Mouse (Mus musculus) kidney, adult 2 months (tissue): ENCODE data around the gene Agtr2. TPM values are rescaled to one million over a fixed set of nuclear protein-coding genes. Genes with fewer than 3 reads are reported as not detected.
"Not testable (repeated sequence)": the region's sequence is repeated elsewhere in the genome, so short reads cannot be mapped to it uniquely, and the experiment has no call there.

Experiments
- DNase-seq: peaks from one replicate; pipeline ENCODE4 v3.0.0; 2021
- H3K27ac ChIP-seq: fragments of 200-500 bp; 2 replicates; pipeline ENCODE4 v1.5.1; 2012; ENCODE audit warnings: low read depth, low read length, control low read depth, inconsistent platforms; ENCODE audit not compliant: insufficient read depth
- H3K27me3 ChIP-seq: fragments of 200-500 bp; replicated peaks from 2 replicates; pipeline ENCODE4 v1.6.1; 2012; ENCODE audit warnings: mild to moderate bottlenecking, moderate library complexity, low read length, inconsistent platforms; ENCODE audit not compliant: control insufficient read depth, insufficient read depth
- H3K36me3 ChIP-seq: fragments of 200-500 bp; 2 replicates; pipeline ENCODE4 v1.6.1; 2012; ENCODE audit warnings: mild to moderate bottlenecking, moderate library complexity, low read length, inconsistent platforms; ENCODE audit not compliant: control insufficient read depth, insufficient read depth
- H3K4me1 ChIP-seq: fragments of 200-500 bp; 2 replicates; pipeline ENCODE4 v1.6.1; 2011; ENCODE audit warnings: low read length; ENCODE audit not compliant: control insufficient read depth, insufficient read depth
- H3K4me3 ChIP-seq: fragments of 200-500 bp; 2 replicates; pipeline ENCODE4 v1.5.1; 2011; ENCODE audit warnings: mild to moderate bottlenecking, low read depth, low read length, control low read depth; ENCODE audit not compliant: insufficient read depth
- CTCF ChIP-seq: fragments of 200-500 bp; conservative IDR thresholded peaks from 2 replicates; pipeline ENCODE4 v1.5.1; 2011; ENCODE audit warnings: low read depth, mild to moderate bottlenecking, control low read depth, low read length, moderate library complexity, mixed read lengths; ENCODE audit not compliant: insufficient read depth, insufficient read length
- POLR2A ChIP-seq: fragments of 200-500 bp; IDR thresholded peaks from one replicate; pipeline ENCODE4 v1.6.1; 2011; ENCODE audit warnings: low read depth, low read length, control low read depth
- WGBS: fragments of 180-500 bp; shearing (Covaris S2); methylation state at CpG from one replicate; pipeline ENCODE4 v1.1.7; 2018; 5-methylcytosine and 5-hydroxymethylcytosine counted together
- polyA plus RNA-seq: library from polyadenylated mRNA; depleted of rRNA; stranded (reverse); fragments of >200 nt; gene quantifications from 2 replicates; pipeline ENCODE4 v1.2.3, GENCODE M21; 2012; rRNA removed

Gene Agtr2
- 0.05 and 0.14 TPM in 2 replicates for polyA plus RNA-seq

GRCm38 (mm10) chrX:21484414-21484813 lies at the start of gene Agtr2:
Gene Agtr2, plus strand, starts transcription at chrX:21484544.
- 48% methylated on average over 5 of the region's 5 CpGs for WGBS
- no peaks in the 10 kb centered on the region for H3K4me1 ChIP-seq
- no peaks in the 10 kb centered on the region for H3K27me3 ChIP-seq
- H3K27ac ChIP-seq = no peak within 1 kb of the TSS
- no peak for TF ChIP-seq POLR2A
- no peak for TF ChIP-seq CTCF
- H3K4me3 ChIP-seq = no peak within 1 kb of the TSS
- DNase-seq = no peak
- no peaks in the 10 kb centered on the region for H3K36me3 ChIP-seq

DNA sequence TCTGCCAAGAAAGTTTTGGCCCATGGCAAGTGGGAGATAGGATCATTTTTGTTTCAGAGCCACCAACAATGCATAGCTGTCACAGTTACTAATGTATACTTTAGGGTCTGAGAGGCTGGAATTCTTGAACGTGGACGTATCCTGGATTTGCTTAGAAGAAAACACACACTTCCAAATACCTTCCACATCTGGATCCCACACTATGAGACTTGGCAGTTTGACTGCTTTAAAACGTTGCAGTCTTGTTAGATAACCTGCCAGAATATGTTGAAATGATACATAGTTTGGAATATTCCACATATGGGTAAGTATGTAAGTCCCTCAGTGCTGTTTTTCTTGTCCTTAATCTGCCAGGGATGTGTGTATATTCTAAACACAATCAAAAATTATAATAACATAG lies 31.8 kb upstream of the Agtr2 start:
- Histone ChIP-seq H3K27me3 (no peaks in the 10 kb centered on the region), H3K4me3 (no peak overlapping the region), H3K4me1 (no peaks in the 10 kb centered on the region), H3K27ac (no peak overlapping the region), H3K36me3 (no peaks in the 10 kb centered on the region)
- DNase-seq = no peak
- TF ChIP-seq POLR2A (no peak), CTCF (no peak)
- 56% methylated on average over 3 of the region's 3 CpGs for WGBS

DNA sequence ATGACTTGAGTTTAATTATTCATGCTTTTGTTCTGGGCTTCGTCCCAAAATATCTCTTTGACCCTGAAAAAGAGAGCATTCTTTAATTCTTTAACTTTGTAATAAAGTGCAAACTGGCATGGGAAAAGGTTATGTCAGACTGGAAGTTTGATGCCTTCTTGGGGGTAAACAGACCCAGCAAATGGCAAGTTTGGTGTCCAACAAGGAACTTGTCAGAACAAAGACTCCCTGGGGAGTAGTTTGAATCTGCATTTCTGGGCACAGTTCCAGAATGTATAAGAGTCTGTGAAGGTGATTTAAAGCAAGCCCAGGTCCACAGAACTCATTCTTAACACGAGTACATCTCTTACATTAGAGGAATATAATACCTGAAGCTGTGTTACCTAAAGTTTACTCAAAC lies 3.8 kb downstream of the Agtr2 start:
- no peak overlapping the region for H3K4me3 ChIP-seq
- no peak for DNase-seq
- no peak overlapping the region for H3K27ac ChIP-seq
- TF ChIP-seq CTCF (no peak), POLR2A (no peak)
- no peaks in the 10 kb centered on the region for H3K27me3 ChIP-seq
- no peaks in the 10 kb centered on the region for H3K4me1 ChIP-seq
- no peaks in the 10 kb centered on the region for H3K36me3 ChIP-seq
- WGBS = 22% methylated on average over 2 of the region's 2 CpGs

GRCm38 (mm10) chrX:21500242-21500641 lies 15.9 kb downstream of the Agtr2 start:
- 11% methylated on average over 2 of the region's 2 CpGs for WGBS
- Histone ChIP-seq H3K36me3 (no peaks in the 10 kb centered on the region), H3K4me1 (no peaks in the 10 kb centered on the region), H3K27me3 (no peaks in the 10 kb centered on the region), H3K4me3 (no peak overlapping the region), H3K27ac (no peak overlapping the region)
- DNase-seq = no peak
- TF ChIP-seq POLR2A = no peak
- TF ChIP-seq CTCF = no peak

- H3K27me3 ChIP-seq, H3K27ac ChIP-seq, H3K4me3 ChIP-seq, H3K36me3 ChIP-seq, H3K4me1 ChIP-seq, DNase-seq: not testable (repeated sequence)
- 88% methylated on average over 2 of the region's 2 CpGs for WGBS
Measured at GRCm38 (mm10) chrX:21507333-21507732, 23.0 kb downstream of the Agtr2 start.

GRCm38 (mm10) chrX:21522590-21522989 lies 38.2 kb downstream of the Agtr2 start:
- H3K27ac ChIP-seq = no peak overlapping the region
- 54% methylated on average over 4 of the region's 4 CpGs for WGBS
- TF ChIP-seq CTCF (no peak), POLR2A (no peak)
- no peaks in the 10 kb centered on the region for H3K4me1 ChIP-seq
- no peaks in the 10 kb centered on the region for H3K27me3 ChIP-seq
- DNase-seq = no peak
- H3K36me3 ChIP-seq = no peaks in the 10 kb centered on the region
- H3K4me3 ChIP-seq = no peak overlapping the region

Other genes starting within 250 kb of the Agtr2 start
- gene Slc6a14, start 230.4 kb downstream of the Agtr2 start, polyA plus RNA-seq = 0.04 and 0.05 TPM in 2 replicates